Mouse (Mus musculus): ENCODE measurements around the gene Nemp2.

GRCm38 (mm10) chr1:52634251-52634650 is 3.7 kb downstream of the Nemp2 start:
- TF ChIP-seq CTCF (IDR thresholded peaks at IDR 0.05; ENCODE audit: low read depth) (no peak), EP300 (optimal IDR thresholded peaks at IDR 0.05) (no peak)

All from stomach, postnatal 0 days (tissue).